Comparison of ENCODE assay signal across 9 mouse cellular contexts in genomic region chr5:73130984-73131383, GRCm38 (mm10).
DNase-seq lines count a peak whose midpoint lies in the region; ATAC-seq lines count a peak whose summit lies in the region.
"Had no signal": no experiment of that assay in that cellular context is flagged by ENCODE, and none has a peak within 500 bp of the region (broad histone marks: within the 10 kb centered on the region; RNA-seq: fewer than 3 reads in every experiment).

No protein-coding gene starts in this region.

- H3K27ac ChIP-seq in neural tube, embryonic 13.5 days (replicated peaks), result 0 out of 2 replicates have a peak overlapping the region, but pooled peaks have one; percentile 54
- H3K27ac ChIP-seq in neural tube, embryonic 15.5 days (replicated peaks), result no peak overlapping the region
- H3K27ac ChIP-seq: liver, embryonic 14.5 days had no signal

- no peaks in the 10 kb centered on the region for H3K27me3 ChIP-seq in neural tube, embryonic 13.5 days
- H3K27me3 ChIP-seq in neural tube, embryonic 15.5 days (replicated peaks), result no peaks in the 10 kb centered on the region

- H3K4me1 ChIP-seq in neural tube, embryonic 13.5 days (replicated peaks), result peaks cover 14% of the 10 kb centered on the region
- H3K4me1 ChIP-seq in neural tube, embryonic 15.5 days, result peaks cover 5% of the 10 kb centered on the region; the same call in 1 of the 2 replicates

- WGBS in neural tube, embryonic 13.5 days, result 80% methylated on average over 6 of the region's 6 CpGs
- WGBS in neural tube, embryonic 15.5 days, result 76% methylated on average over 6 of the region's 6 CpGs

- no peak overlapping the region for H3K9ac ChIP-seq in neural tube, embryonic 13.5 days
- no peak overlapping the region for H3K9ac ChIP-seq in neural tube, embryonic 15.5 days (replicated peaks)
- H3K9ac ChIP-seq: liver, embryonic 14.5 days had no signal

- no peak for ATAC-seq in neural tube, embryonic 13.5 days (ENCODE audit: low read depth)
- no peak for ATAC-seq in neural tube, embryonic 15.5 days (ENCODE audit: low FRiP score)
- ATAC-seq in CD4-positive, CD25-positive, alpha-beta regulatory T cell, adult 4 months, result no peak

- DNase-seq in gastrocnemius, postnatal 14 days, result peak; percentile 29
- DNase-seq in gastrocnemius, adult 18-20 months (ENCODE audit: low spot score), result no peak
- peak; percentile 14 for DNase-seq in heart, adult 8-10 months (ENCODE audit: low spot score)
- peak; percentile 18 for DNase-seq in kidney, postnatal 14 days
- DNase-seq in urinary bladder, postnatal 10 days (ENCODE audit: low spot score), result no peak

- H3K36me3 ChIP-seq in neural tube, embryonic 13.5 days, result peaks cover 21% of the 10 kb centered on the region; the same call in 1 of the 2 replicates
- H3K36me3 ChIP-seq in neural tube, embryonic 15.5 days, result peaks cover 5% of the 10 kb centered on the region; the same call in 1 of the 2 replicates

- no peak overlapping the region for H3K4me3 ChIP-seq in neural tube, embryonic 13.5 days
- H3K4me3 ChIP-seq in neural tube, embryonic 15.5 days (replicated peaks), result no peak overlapping the region

- intact Hi-C loops in gastrocnemius, postnatal 14 days (cut with DNase I; ENCODE audit: low total_unique reads), result loop anchor here (10.0 kb wide), 1 partner anchor 144 kb away; no protein-coding TSS in a partner anchor

- H3K4me2 ChIP-seq in neural tube, embryonic 13.5 days, result no peak overlapping the region
- H3K4me2 ChIP-seq in neural tube, embryonic 15.5 days, result no peak overlapping the region

- H3K9me3 ChIP-seq in neural tube, embryonic 13.5 days, result no peaks in the 10 kb centered on the region
- no peaks in the 10 kb centered on the region for H3K9me3 ChIP-seq in neural tube, embryonic 15.5 days (replicated peaks)

Comparison
In these comparisons a context has a peak if more than half of its experiments do, and no peak if none do; other contexts are left out.
1. DNase-seq: peak in gastrocnemius, postnatal 14 days (single experiment), heart, adult 8-10 months (single experiment) and kidney, postnatal 14 days (single experiment); none in gastrocnemius, adult 18-20 months (single experiment) and urinary bladder, postnatal 10 days (single experiment).